Mouse (Mus musculus): Measurements from ENCODE around the gene Gpr33.

The Gpr33 gene

DNA sequence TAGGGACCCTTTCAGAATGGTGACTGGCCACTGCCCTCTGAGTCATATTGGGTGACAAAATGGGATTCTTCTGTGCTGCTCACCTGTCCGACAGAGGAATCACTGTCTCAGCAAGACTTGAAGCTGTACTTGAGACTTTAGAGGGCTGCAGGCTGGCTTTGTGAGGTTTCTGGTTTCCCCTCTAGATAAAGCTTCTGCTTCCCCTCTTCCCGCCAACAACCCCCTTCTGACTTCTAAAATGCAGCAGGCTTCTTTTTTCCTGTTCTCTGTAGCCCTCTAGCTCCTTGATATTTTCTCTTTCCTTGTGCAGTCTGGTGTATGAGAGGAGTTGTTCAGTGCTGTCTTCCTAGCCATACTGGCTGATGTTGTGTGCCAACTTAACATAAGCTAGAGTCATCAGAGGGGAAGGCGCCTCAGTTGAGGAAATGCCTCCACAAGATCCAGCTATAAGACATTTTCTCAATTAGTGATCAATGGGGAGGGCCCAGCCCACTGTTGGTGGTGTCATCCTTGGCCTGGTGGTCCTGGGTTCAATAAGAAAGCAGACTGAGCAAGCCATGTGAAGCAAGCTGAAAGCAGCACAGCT lies 42.6 kb downstream of the Gpr33 start:
- no peak for DNase-seq (ENCODE audit: low read depth, low spot score)

GRCm38 (mm10) chr12:51983625-51984024 lies 44.2 kb downstream of the Gpr33 start:
- DNase-seq (ENCODE audit: low read depth, low spot score), result no peak

- DNase-seq (ENCODE audit: low read depth, low spot score), result no peak
Observed at GRCm38 (mm10) chr12:51976531-51976930, 51.3 kb downstream of the Gpr33 start.

DNA sequence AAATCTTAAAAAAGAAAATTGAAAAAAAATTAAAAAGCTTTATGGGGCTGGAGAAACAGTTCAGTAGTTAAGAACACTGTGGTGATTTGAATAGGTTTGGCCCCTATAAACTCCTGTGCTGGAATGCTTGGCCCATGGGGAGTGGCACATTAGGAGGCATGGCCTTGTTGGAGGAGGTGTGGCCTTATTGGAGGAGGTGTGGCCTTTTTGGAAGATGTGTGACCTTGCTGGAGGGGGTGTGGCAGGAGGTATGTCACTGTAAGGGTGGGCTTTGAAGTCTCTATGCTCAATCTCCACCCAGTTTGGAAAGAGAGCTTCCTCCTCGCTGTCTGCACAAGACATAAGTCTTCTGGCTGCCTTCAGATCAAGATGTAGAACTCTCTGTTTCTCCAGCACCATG lies 53.5 kb downstream of the Gpr33 start:
- DNase-seq (ENCODE audit: low read depth, low spot score), result no peak

All from telencephalon, adult 2 months (tissue).